Mouse (Mus musculus) olfactory bulb, adult 2 months (tissue): ENCODE data around the gene Unc13b. TPM values are rescaled to one million over a fixed set of nuclear protein-coding genes. Genes with fewer than 3 reads are reported as not detected.

Experiments used
- H3K27ac ChIP-seq: fragments of 200-500 bp; 2 replicates; pipeline ENCODE4 v1.5.1; 2012; ENCODE audit warnings: low read depth, low read length; ENCODE audit not compliant: insufficient read depth
- H3K4me1 ChIP-seq: fragments of 200-500 bp; 2 replicates; pipeline ENCODE4 v1.6.1; 2012; ENCODE audit warnings: low read length; ENCODE audit not compliant: control insufficient read depth, insufficient read depth
- H3K4me3 ChIP-seq: fragments of 200-500 bp; 2 replicates; pipeline ENCODE4 v1.5.1; 2012; ENCODE audit warnings: mild to moderate bottlenecking, low read depth, low read length, moderate library complexity; ENCODE audit not compliant: insufficient read depth
- CTCF ChIP-seq: fragments of 200-500 bp; IDR thresholded peaks from 2 replicates; pipeline ENCODE4 v1.5.1; 2012; ENCODE audit warnings: low read depth, mild to moderate bottlenecking, low read length, moderate library complexity; ENCODE audit not compliant: insufficient read depth
- POLR2A ChIP-seq: fragments of 200-500 bp; IDR thresholded peaks from 2 replicates; pipeline ENCODE4 v1.6.1; 2012; ENCODE audit warnings: mild to moderate bottlenecking, low read depth, low read length, moderate library complexity; ENCODE audit not compliant: insufficient read depth
- WGBS: fragments of 180-500 bp; shearing (Covaris S2); methylation state at CpG from one replicate; pipeline ENCODE4 v1.1.7; 2018; 5-methylcytosine and 5-hydroxymethylcytosine counted together
- polyA plus RNA-seq: library from polyadenylated mRNA; stranded (reverse); fragments of >200 nt; gene quantifications from 2 replicates; pipeline ENCODE4 v1.2.4, GENCODE M21; 2012; ENCODE audit warnings: low replicate concordance; ENCODE audit not compliant: missing spikeins, insufficient read depth, insufficient read length

Unc13b gene
- polyA plus RNA-seq, 1 experiment: not detected

DNA sequence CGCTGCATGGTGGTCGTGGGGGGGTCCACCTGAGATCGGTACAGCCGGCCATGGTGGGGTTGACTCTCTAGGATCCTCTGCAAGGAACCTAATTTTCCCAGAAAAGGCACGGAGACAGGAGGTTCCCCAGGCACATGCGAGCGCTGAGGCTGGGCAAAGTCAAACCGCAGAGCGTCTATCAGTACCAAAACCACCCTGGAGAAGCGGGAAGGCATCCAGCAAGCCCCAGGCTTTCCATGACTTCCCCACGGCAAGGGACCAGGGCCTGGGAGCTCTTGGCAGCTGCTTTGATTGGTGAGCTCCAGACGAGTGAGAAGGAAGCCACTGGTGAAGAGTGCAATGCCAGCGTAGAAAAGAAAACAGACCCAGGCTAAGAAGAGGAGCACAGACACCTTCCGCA is 34.1 kb upstream of the Unc13b start:
- Histone ChIP-seq H3K4me1 (peaks cover 12% of the 10 kb centered on the region), H3K27ac (no peak overlapping the region), H3K4me3 (peak overlapping the region; percentile 64)
- no peak for TF ChIP-seq CTCF
- no peak for TF ChIP-seq POLR2A
- WGBS: 65% methylated on average over 14 of the region's 14 CpGs

- TF ChIP-seq CTCF (peak; percentile 75), POLR2A (peak; percentile 62)
- Histone ChIP-seq H3K4me3 (peak within 1 kb of the TSS; percentile 64), H3K4me1 (peaks cover 14% of the 10 kb centered on the region), H3K27ac (peak within 1 kb of the TSS; percentile 67)
- 5% methylated on average over 42 of the region's 42 CpGs for WGBS
Observed at GRCm38 (mm10) chr4:43025084-43025960, 33.4 kb upstream of the Unc13b start, which contains the start of gene Pigo. Gene Pigo (minus strand): TSS chr4:43025819.

DNA sequence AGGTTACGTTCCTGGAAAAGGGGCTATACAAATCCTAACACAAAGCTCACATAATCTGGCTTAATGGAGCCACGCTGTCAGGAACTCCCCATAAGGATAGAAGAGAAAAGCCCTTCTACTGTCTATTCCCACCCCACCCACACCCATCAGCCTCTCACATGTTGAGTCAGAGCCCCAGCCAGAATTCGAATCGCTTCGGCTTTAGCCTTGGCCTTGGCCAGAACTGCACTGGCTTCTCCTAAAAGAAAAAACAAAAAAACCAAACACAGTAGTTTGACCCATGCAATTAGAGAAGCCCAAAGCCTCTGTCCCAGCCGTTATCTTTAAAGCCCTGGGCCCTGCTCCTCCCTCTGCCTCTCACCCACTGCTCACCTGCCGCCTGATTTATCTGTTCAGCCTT is 29.6 kb upstream of the Unc13b start:
- Histone ChIP-seq H3K4me1 (peaks cover 11% of the 10 kb centered on the region), H3K27ac (no peak overlapping the region), H3K4me3 (no peak overlapping the region)
- TF ChIP-seq POLR2A (no peak), CTCF (no peak)
- 89% methylated on average over 7 of the region's 7 CpGs for WGBS

GRCm38 (mm10) chr4:43029749-43030148 is 29.0 kb upstream of the Unc13b start:
- TF ChIP-seq CTCF (no peak), POLR2A (no peak)
- 90% methylated on average over 9 of the region's 9 CpGs for WGBS
- H3K4me3 ChIP-seq: no peak overlapping the region
- H3K4me1 ChIP-seq: peaks cover 7% of the 10 kb centered on the region
- H3K27ac ChIP-seq: no peak overlapping the region

- H3K4me1 ChIP-seq: peaks cover 6% of the 10 kb centered on the region
- H3K27ac ChIP-seq: no peak overlapping the region
- 79% methylated on average over 9 of the region's 9 CpGs for WGBS
- peak overlapping the region; percentile 78 for H3K4me3 ChIP-seq
- TF ChIP-seq CTCF (no peak), POLR2A (no peak)
Observed at GRCm38 (mm10) chr4:43030352-43030751, 28.4 kb upstream of the Unc13b start.

DNA sequence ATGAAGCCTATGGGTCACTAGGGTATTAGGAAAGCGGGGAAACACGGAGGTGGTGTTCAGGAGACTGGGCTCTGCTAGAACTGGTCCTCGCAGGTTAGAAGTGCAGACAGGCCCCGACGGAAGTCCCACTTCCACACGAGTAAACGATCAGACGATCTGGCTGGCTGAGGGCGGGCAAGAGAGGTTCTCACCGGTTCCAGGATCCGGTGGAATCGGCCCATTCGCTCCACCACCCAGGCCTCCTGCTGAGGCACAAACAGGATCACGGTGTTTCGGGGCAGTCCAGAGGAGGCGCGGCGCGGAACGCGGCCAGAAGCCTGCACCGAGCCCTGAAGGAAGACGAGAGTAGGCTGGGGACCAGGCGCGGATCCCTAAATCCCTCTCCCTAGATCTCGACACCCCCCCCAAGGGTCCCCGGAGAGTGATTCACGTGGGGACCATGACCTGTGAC is 27.9 kb upstream of the Unc13b start:
- H3K4me1 ChIP-seq: peaks cover 6% of the 10 kb centered on the region
- peak overlapping the region; percentile 78 for H3K4me3 ChIP-seq
- H3K27ac ChIP-seq: peak overlapping the region; percentile 49; the same call in 1 of the 2 replicates
- 1% methylated on average over 28 of the region's 28 CpGs for WGBS
- no peak for TF ChIP-seq POLR2A
- no peak for TF ChIP-seq CTCF

GRCm38 (mm10) chr4:43031237-43031995 is 27.3 kb upstream of the Unc13b start, which contains the start of gene Stoml2:
Gene Stoml2 (minus strand): TSS chr4:43031710.
- TF ChIP-seq POLR2A (peak; percentile 82), CTCF (no peak)
- H3K4me1 ChIP-seq: peaks cover 6% of the 10 kb centered on the region
- H3K4me3 ChIP-seq: peak within 1 kb of the TSS; percentile 78
- H3K27ac ChIP-seq: peak within 1 kb of the TSS; percentile 83
- WGBS: under 1% methylated on average over 38 of the region's 38 CpGs

GRCm38 (mm10) chr4:43032501-43032900 is 26.3 kb upstream of the Unc13b start:
- 94% methylated on average over 1 of the region's 1 CpGs for WGBS
- TF ChIP-seq CTCF: no peak
- no peak for TF ChIP-seq POLR2A
- no peak overlapping the region for H3K27ac ChIP-seq
- H3K4me1 ChIP-seq: peaks cover 6% of the 10 kb centered on the region
- H3K4me3 ChIP-seq: no peak overlapping the region
